Mouse (Mus musculus) lung, postnatal 0 days (tissue): ENCODE data around the gene Vps52.

Experiments
- CTCF ChIP-seq: IDR thresholded peaks from 2 replicates; pipeline ENCODE4 v1.5.1; 2016; ENCODE audit warnings: antibody characterized with exemption, mild to moderate bottlenecking
- EP300 ChIP-seq: IDR thresholded peaks from 2 replicates; pipeline ENCODE4 v1.6.1; 2016; ENCODE audit warnings: antibody characterized with exemption, mild to moderate bottlenecking, control low read depth

DNA sequence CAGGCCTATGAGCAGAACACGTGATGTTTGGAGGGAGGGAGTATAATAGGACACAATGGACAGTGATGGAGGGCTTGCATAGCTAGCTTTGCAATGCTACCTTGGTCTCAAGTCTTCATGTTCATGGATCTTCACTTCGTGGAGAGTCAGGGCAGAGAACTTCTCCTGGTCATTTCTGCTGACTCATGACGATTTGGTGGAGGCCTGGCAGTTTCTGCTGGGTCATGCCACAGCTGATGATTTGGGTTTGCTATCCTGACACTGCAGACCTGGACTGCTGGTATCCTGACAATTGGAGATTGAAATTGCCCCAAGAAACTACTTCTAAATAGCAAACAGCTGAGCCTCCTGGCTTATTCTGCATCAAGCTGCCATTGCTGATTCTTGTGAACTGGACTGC, 18.0 kb downstream of the Vps52 start:
- TF ChIP-seq CTCF (no peak), EP300 (no peak)
